Mouse (Mus musculus) thymus, postnatal 4 days (tissue): ENCODE results near the gene Ptgr1.
A peak's percentile ranks its signal among the peaks of the same experiment; 100 is the strongest.

Experiments
- DNase-seq: peaks from one replicate; pipeline ENCODE4 v3.0.0; 2021

Gene Ptgr1

GRCm38 (mm10) chr4:58990609-58991434, 3.9 kb upstream of the Ptgr1 start:
- no peak for DNase-seq

- no peak for DNase-seq
Observed at GRCm38 (mm10) chr4:58989303-58989898, 2.5 kb upstream of the Ptgr1 start.

DNA sequence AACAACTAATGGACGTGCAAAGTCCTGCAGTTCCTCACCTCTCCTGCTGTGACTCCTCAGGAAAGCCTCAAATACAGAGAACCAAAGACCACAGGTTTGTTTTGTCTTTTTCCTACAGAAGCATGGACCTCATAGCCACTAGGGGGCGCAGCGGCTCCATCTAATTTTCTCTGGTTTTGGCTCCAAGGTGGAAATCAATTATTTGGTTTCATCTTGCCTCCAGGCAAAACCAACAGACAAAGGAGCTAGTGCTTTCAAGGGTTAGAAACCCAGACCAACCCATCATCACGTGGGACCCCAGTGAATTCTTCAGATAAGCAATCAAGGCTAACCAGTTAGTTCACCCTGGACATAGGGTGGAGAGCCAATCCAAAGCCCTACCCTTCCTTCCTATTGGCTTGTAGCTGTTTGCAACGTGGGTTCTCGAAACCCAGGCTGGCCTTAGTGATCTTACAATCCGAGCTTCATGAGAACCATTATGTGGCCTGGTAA, 1.7 kb downstream of the Ptgr1 start:
- peak; percentile 92 for DNase-seq

GRCm38 (mm10) chr4:58982806-58983205, 4.1 kb downstream of the Ptgr1 start:
- no peak for DNase-seq

DNA sequence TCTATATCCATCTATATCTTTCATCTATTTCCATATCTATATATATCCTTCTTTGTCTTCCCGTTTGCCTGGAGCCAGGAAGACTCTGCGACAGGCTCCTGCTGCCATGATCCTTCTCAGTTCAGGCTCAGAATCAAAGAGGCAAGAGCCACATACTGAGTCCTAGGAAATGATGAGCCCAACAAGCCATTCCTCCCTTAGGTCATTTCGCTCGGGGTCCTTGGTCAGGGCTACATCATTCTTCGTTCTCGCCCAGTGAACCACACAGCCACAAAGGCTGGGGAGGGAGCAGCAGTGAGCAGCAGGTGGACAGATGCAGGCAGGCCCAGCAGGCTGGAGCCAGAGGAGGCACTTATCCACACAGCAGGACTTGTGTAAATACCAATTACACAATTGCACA, 5.5 kb downstream of the Ptgr1 start:
- no peak for DNase-seq

- peak; percentile 2 for DNase-seq
Observed at GRCm38 (mm10) chr4:58975711-58976110, 11.2 kb downstream of the Ptgr1 start.

DNA sequence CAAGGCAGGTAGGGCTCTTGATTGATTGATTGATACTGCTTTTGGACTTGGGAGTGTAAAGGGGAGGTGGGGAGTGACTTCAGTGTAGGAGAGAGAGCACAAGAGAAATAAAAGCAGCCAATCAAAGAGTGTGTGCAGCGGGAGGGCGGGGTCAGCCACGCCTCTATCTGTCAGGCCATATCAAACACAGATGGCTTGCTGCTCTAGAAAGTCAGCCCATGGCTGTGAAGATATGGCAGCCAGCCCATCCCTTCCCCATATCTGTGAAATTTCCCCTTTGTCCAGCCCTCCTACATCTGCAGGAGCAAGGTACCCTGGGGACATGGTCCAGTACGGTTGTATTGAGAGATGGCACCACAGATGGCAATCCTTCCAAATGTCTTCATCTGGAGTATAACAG, 16.2 kb downstream of the Ptgr1 start:
- DNase-seq: no peak

GRCm38 (mm10) chr4:58965136-58965535, 21.8 kb downstream of the Ptgr1 start:
- DNase-seq: no peak

DNA sequence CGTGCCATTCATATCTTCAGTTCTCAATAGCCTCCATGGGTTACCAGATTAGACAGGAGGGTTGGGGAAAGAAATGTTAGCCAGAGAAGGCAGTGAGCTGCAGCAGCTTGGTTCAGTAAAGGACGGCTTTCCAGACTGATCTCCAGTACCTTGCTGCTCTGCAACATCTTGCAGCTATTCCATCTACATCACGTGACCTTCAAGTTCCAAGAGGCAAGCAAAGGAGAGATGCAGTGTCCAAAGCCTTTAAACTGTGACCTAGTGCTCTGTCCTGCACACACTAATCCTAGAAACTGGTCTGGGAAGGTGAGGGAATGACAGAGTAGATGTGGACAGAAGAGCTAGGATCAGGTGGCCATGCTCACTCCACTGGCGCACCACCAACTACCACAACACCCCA, 23.6 kb downstream of the Ptgr1 start:
- DNase-seq: no peak

- DNase-seq: no peak
Observed at GRCm38 (mm10) chr4:58961719-58962118, 25.2 kb downstream of the Ptgr1 start.

DNA sequence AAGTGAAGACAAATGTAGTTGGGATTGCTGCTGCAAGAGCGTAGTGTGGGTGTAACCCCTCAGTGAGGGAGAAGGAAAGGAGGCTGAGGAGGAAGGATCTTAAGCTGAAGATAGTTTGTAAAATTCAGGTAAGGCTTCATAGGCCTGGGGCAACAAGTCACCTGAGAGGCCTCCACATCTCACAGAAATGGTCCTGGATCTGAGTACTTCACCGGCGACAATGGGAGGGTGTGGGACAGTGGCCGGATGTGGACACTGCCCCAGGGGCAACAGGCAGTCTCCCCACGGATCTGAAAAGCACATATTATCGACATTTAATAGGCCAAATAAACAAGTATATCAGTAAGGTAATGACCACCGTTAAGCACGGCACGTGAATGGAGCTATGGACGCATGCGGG, 34.3 kb downstream of the Ptgr1 start:
- DNase-seq: no peak

DNA sequence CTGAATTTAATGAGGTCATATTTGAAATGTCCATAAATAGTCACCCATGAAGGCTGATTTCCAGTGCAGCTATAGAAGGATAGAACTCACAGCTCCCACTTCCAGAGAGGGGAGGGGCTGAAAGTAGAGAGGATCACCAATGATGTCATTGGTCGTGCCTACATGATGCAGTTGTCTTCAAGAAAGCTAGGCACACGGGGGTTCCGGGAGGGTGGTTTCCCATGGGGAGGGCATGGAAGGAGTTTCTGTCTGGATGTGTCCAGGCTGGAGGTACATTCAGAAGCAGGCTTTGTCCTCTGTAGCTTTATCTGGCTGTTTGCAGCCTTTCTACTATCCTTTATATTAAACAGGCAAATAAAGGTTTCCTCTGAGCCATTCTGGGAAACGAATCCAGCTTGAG, 38.5 kb downstream of the Ptgr1 start:
- no peak for DNase-seq

DNA sequence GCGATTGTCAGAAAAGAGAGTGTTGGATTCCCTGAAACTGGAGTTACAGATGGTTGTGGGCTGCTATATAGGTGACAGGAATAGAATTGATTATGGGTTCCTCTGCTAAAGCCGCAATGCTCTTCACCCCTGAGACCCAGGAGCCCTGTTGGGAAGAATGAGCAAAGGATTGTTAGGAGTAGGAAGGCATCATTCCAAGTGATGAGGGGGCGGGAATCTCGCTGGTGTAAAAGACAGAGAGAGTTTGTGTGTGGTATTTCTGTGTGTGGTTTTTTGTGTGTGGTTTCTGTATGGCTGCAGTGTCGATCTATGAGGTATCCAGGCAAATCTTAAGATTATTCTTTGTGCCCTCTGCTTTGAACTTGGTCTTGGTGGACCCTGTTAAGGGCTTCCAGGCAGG, 42.2 kb downstream of the Ptgr1 start:
- DNase-seq: no peak

- DNase-seq: no peak
Observed at GRCm38 (mm10) chr4:58944206-58944553, 42.7 kb downstream of the Ptgr1 start.

DNA sequence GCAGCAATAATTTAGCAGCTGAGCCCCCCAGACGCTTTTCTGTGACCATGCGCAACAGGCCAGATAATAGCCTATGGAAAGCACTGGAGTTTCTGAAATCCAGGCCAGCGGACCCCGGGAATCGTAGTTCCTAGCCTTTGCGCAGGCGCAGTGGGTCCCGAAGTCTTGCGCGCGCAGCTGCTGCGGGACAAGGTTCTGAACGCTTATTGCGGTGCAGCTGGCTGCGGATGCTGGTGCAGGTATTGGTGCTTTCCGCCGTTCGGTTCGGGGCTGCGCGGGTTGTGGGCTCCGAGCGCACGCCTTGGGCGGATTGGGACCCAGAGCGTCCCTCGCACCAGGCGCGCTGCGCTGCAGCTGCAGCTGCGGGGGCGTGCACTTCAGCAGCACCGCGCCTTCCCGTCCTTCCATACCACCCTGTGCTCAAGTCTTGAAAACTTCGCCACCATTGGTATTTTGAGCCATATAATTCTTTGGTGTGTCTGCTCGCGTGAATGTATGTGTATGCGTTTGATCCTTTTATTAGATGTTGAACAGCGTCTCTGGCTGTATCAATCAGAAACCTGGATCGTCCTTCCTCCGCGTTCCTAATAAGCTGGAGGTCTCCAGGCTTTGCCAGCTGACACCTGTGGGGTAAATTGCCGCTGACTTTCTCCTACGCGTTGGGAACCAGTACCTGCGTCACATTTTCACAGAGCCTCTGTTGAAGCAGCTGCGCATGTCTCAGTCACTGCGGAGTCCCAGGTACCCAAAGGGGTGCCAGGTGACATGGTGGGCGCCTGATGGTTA, 43.3 kb downstream of the Ptgr1 start, which contains the start of gene Zkscan16:
Gene Zkscan16, plus strand, starts transcription at position 209 of the 786 bp plus-strand sequence.
- DNase-seq: peak; percentile 84

- no peak for DNase-seq
Observed at GRCm38 (mm10) chr4:58942942-58943341, 44.0 kb downstream of the Ptgr1 start.

GRCm38 (mm10) chr4:58941638-58942037, 45.3 kb downstream of the Ptgr1 start:
- no peak for DNase-seq

GRCm38 (mm10) chr4:58935846-58936245, 51.1 kb downstream of the Ptgr1 start:
- no peak for DNase-seq

DNA sequence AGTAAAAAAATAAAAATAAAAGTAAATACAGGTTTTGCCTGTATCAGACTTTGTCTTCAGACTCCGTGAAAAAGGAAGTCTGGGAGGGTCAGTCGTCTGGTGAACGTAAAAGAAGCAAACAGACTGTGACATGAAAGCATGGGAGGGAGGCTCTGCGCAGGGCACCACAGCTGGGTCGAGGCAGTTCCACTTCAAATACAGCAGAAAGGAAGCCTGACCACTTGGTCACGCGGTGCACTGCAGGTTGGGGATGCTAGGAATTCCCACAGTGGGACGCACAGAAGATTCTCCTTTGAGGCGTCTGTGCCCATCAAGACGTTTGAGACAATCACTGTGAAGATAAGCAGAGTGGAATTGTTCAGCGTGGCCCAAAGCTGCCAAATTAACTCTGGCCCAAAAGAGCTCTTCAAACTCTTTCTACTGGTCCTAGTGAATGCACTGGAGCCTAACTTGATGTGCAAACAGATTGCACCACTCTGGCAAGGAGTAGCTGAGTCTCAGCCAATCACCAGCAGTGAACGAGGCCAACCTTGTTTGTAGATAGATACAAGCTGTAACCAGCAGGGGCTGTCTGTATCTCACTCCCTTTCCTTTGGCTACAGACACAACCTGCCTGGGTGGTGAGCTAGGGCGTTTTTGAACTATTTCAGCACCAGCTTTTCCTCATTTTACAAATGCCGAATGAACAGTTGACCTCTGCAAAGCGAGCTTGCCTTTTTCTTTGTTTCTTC, 52.0 kb downstream of the Ptgr1 start:
- DNase-seq: peak; percentile 53

DNA sequence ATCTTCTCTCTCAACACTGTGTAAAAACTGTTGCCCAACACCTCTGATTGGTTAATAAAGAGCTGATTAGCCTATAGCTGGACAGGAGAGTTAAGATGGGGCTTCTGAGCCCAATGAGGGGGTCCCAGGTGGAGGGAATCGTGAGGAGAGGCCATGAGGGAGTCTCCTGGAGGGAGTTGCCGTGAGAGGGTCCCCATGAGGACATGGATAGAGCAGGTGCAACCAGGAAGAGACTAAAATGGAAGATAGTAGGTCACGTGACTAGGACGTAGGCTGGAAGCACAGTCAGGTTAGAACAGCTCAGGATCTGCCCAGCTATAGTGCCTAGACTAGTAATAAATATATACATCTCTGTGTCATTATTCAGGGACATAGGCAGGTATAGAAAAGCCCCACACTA, 52.6 kb downstream of the Ptgr1 start:
- no peak for DNase-seq

DNA sequence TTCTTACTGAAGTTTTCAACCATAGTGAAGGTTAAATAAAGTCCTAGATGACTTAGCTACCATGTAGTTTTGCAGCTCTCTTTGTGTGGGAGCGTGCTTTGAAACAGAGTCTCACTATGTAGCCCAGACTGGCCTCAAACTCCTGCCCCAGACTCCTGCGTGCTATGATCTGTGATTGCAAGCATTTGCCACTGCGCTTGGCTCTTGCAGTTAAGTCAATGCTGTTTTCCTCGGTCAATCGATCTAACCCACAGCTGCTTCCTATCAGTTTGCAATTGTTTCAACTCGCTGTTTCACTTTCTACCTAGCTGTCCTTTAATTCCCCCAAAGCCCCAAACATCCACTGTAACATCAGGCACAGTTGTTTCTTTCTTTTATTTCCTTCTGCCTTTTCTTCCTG, 54.4 kb downstream of the Ptgr1 start:
- DNase-seq: no peak

DNA sequence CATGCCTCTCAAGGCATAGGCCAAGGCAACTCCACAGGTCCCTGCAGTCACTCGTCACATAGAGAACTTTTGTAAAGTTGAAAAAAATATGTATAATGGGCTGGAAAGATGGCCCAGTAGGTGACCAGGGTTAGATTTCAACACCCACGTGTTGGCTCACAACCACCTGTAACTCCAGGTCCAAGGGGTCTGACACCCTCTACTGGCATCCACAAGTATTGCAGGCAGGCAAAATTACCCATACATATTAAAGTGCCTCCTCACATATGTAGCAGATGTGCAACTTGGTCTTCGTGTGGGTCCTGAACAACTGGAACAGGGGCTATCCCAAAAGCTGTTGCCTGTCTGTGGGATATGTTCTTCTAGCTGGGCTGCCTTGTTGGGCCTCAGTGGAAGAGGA, 59.3 kb downstream of the Ptgr1 start:
- peak; percentile 24 for DNase-seq

GRCm38 (mm10) chr4:58926120-58926519, 60.8 kb downstream of the Ptgr1 start:
- no peak for DNase-seq
